ENCODE assay signal across 8 mouse cellular contexts in the genomic region with DNA sequence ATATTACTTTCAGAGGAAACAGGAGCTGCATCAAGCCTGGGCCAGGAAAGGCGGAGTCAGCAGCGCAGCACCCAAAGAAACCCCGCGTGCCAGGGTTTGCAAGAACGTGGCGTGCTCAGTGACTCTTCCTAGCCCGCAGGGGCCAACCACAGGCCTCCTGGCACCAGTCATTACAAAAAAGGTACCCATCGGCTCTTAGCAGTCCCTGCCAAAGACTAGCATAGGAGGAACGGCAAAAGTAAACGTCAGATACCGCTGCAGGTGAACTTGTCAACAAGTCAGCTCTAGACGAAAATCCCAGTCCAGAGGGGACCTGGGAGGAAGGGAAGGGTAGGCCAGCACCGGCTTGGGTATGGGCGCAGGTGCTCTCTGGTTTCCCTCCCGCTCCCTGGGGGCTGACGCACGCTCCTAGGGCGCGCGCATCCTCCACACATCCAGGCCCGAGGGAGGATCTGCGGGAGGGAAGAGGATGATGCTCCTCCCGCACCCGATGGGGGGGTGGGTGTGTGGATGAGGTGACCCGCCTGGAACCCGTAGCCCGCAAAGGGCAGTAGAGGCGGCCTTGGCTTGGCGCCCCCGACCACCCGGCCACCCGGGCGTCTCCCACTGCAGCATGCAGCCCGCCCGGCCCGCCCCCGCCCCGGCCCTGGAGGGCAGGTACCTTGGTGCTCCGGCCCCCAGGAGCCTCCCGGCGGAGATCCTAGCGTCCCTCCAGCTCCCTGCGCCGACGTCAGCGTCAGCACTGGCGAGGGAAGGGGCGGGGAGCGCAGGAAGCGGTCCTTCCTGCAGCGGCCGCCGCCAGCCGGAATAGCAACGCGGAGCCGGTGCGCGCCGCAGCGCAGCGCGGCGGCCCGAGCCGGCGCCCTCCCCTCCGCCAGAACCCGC. TPM values are rescaled to one million over a fixed set of nuclear protein-coding genes. Genes with fewer than 3 reads are reported as not detected.
DNase-seq lines count a peak whose midpoint lies in the region; ATAC-seq lines count a peak whose summit lies in the region.

No protein-coding gene starts in this region.

- peaks cover 8% of the 10 kb centered on the region; the same call in 1 of the 2 replicates for H3K4me1 ChIP-seq in embryonic facial prominence, embryonic 15.5 days
- H3K4me1 ChIP-seq in heart, embryonic 13.5 days, result peaks cover 7% of the 10 kb centered on the region
- peaks cover 6% of the 10 kb centered on the region; the same call in 1 of the 2 replicates for H3K4me1 ChIP-seq in kidney, embryonic 16.5 days (ENCODE audit: insufficient read depth, low read length)
- H3K4me1 ChIP-seq in limb, embryonic 15.5 days, result peaks cover 12% of the 10 kb centered on the region
- peaks cover 10% of the 10 kb centered on the region; the same call in 1 of the 2 replicates for H3K4me1 ChIP-seq in midbrain, embryonic 15.5 days

- H3K9ac ChIP-seq in embryonic facial prominence, embryonic 15.5 days, result peak overlapping the region; percentile 39
- peak overlapping the region; percentile 88 for H3K9ac ChIP-seq in heart, embryonic 13.5 days
- H3K9ac ChIP-seq in kidney, embryonic 16.5 days (replicated peaks; ENCODE audit: low read length), result peak overlapping the region; percentile 78
- H3K9ac ChIP-seq in limb, embryonic 15.5 days, result peak overlapping the region; percentile 52
- H3K9ac ChIP-seq in midbrain, embryonic 15.5 days, result peak overlapping the region; percentile 86

- H3K27me3 ChIP-seq in embryonic facial prominence, embryonic 15.5 days, result peaks cover 9% of the 10 kb centered on the region
- no peaks in the 10 kb centered on the region for H3K27me3 ChIP-seq in heart, embryonic 13.5 days (replicated peaks)
- H3K27me3 ChIP-seq in kidney, embryonic 16.5 days (ENCODE audit: insufficient read depth, low read length), result peaks cover 8% of the 10 kb centered on the region
- peaks cover 14% of the 10 kb centered on the region for H3K27me3 ChIP-seq in limb, embryonic 15.5 days
- H3K27me3 ChIP-seq in midbrain, embryonic 15.5 days (replicated peaks), result 0 out of 2 replicates have a peak, but pooled peaks cover 2% of the 10 kb centered on the region

- H3K4me2 ChIP-seq in embryonic facial prominence, embryonic 15.5 days (replicated peaks), result peak overlapping the region; percentile 97
- peak overlapping the region; percentile 85 for H3K4me2 ChIP-seq in heart, embryonic 13.5 days
- peak overlapping the region; percentile 97 for H3K4me2 ChIP-seq in kidney, embryonic 16.5 days (replicated peaks; ENCODE audit: low read depth, low read length)
- H3K4me2 ChIP-seq in limb, embryonic 15.5 days, result peak overlapping the region; percentile 95
- peak overlapping the region; percentile 80 for H3K4me2 ChIP-seq in midbrain, embryonic 15.5 days

- no peaks in the 10 kb centered on the region for H3K36me3 ChIP-seq in embryonic facial prominence, embryonic 15.5 days
- H3K36me3 ChIP-seq in heart, embryonic 13.5 days, result no peaks in the 10 kb centered on the region
- no peaks in the 10 kb centered on the region for H3K36me3 ChIP-seq in kidney, embryonic 16.5 days (ENCODE audit: insufficient read depth, low read length)
- no peaks in the 10 kb centered on the region for H3K36me3 ChIP-seq in limb, embryonic 15.5 days
- no peaks in the 10 kb centered on the region for H3K36me3 ChIP-seq in midbrain, embryonic 15.5 days (replicated peaks)

- peak; percentile 88 for ATAC-seq in embryonic facial prominence, embryonic 15.5 days (ENCODE audit: insufficient number of reproducible peaks, low FRiP score, low TSS enrichment, low read depth)
- ATAC-seq in heart, embryonic 13.5 days (ENCODE audit: extremely low read depth, insufficient number of reproducible peaks, low FRiP score, low TSS enrichment), result peak; percentile 68
- ATAC-seq in kidney, embryonic 16.5 days (ENCODE audit: low FRiP score, low TSS enrichment), result peak; percentile 95
- ATAC-seq in limb, embryonic 15.5 days (ENCODE audit: insufficient number of reproducible peaks, low FRiP score, low TSS enrichment, low read depth), result peak; percentile 66
- ATAC-seq in midbrain, embryonic 15.5 days (replicated peaks), result peak; percentile 97

- under 1% methylated on average over 61 of the region's 69 CpGs for WGBS in embryonic facial prominence, embryonic 15.5 days
- WGBS in heart, embryonic 13.5 days, result under 1% methylated on average over 67 of the region's 69 CpGs
- WGBS in kidney, embryonic 16.5 days, result under 1% methylated on average over 63 of the region's 69 CpGs
- under 1% methylated on average over 67 of the region's 69 CpGs for WGBS in limb, embryonic 15.5 days
- 1% methylated on average over 60 of the region's 69 CpGs for WGBS in midbrain, embryonic 15.5 days

- H3K9me3 ChIP-seq in embryonic facial prominence, embryonic 15.5 days (replicated peaks), result no peaks in the 10 kb centered on the region
- H3K9me3 ChIP-seq in heart, embryonic 13.5 days, result no peaks in the 10 kb centered on the region
- H3K9me3 ChIP-seq in kidney, embryonic 16.5 days (ENCODE audit: low read length), result no peaks in the 10 kb centered on the region
- H3K9me3 ChIP-seq in limb, embryonic 15.5 days, result no peaks in the 10 kb centered on the region
- H3K9me3 ChIP-seq in midbrain, embryonic 15.5 days, result no peaks in the 10 kb centered on the region

- DNase-seq in CD4-positive helper T cell, adult 2 months (ENCODE audit: low read depth, low spot score), result peak; percentile 10
- peak; percentile 26 to 29 for DNase-seq in adrenal gland, postnatal 4 days (ENCODE audit: low spot score in 2 of 2)
- peak; percentile 63 for DNase-seq in telencephalon, adult 2 months (ENCODE audit: low read depth, low spot score)

- no peak overlapping the region; the same call in 1 of the 2 replicates for H3K27ac ChIP-seq in embryonic facial prominence, embryonic 15.5 days (replicated peaks)
- peak overlapping the region; percentile 45 for H3K27ac ChIP-seq in heart, embryonic 13.5 days (replicated peaks)
- peak overlapping the region; percentile 45 for H3K27ac ChIP-seq in kidney, embryonic 16.5 days (ENCODE audit: low read length)
- H3K27ac ChIP-seq in limb, embryonic 15.5 days, result no peak overlapping the region
- peak overlapping the region; percentile 82 for H3K27ac ChIP-seq in midbrain, embryonic 15.5 days

- peak overlapping the region; percentile 64 for H3K4me3 ChIP-seq in embryonic facial prominence, embryonic 15.5 days (replicated peaks)
- H3K4me3 ChIP-seq in heart, embryonic 13.5 days, result peak overlapping the region; percentile 82
- peak overlapping the region; percentile 81 for H3K4me3 ChIP-seq in kidney, embryonic 16.5 days (ENCODE audit: low read length)
- H3K4me3 ChIP-seq in limb, embryonic 15.5 days, result peak overlapping the region; percentile 67
- H3K4me3 ChIP-seq in midbrain, embryonic 15.5 days, result peak overlapping the region; percentile 81

RNA-seq across cellular contexts. Expression of a gene that starts 0.6 kb away (rescaled TPM):
- total RNA-seq in adrenal gland, postnatal 4 days (2021), result 10 to 100 TPM; 28.6 to 34.4 TPM
- 14.3 and 15.1 TPM in 2 replicates for polyA plus RNA-seq in embryonic facial prominence, embryonic 15.5 days (2015; fragmentation: Nextera tagmentation; extraction: Ambion mirVana)
- polyA plus RNA-seq in heart, embryonic 13.5 days (2015; fragmentation: Nextera tagmentation; extraction: Ambion mirVana), result 24.3 and 28.1 TPM in 2 replicates
- 30.4 and 31.8 TPM in 2 replicates for polyA plus RNA-seq in kidney, embryonic 16.5 days (2015; fragmentation: Nextera tagmentation; extraction: Ambion mirVana)
- polyA plus RNA-seq in limb, embryonic 15.5 days (2015; fragmentation: Nextera tagmentation; extraction: Ambion mirVana), result 13.6 and 15.6 TPM in 2 replicates
- polyA plus RNA-seq in midbrain, embryonic 15.5 days (2015; fragmentation: Nextera tagmentation; extraction: Ambion mirVana), result 67.0 and 68.0 TPM in 2 replicates

Comparison
In these comparisons a context has a peak if more than half of its experiments do, and no peak if none do; other contexts are left out.
1. DNase-seq: peak in every context shown above with its lines; median percentile 63 in telencephalon, adult 2 months; 28 in adrenal gland, postnatal 4 days; 10 in CD4-positive helper T cell, adult 2 months.
2. H3K27ac ChIP-seq: peak in heart, embryonic 13.5 days (single experiment), kidney, embryonic 16.5 days (single experiment) and midbrain, embryonic 15.5 days (single experiment); none in embryonic facial prominence, embryonic 15.5 days (single experiment) and limb, embryonic 15.5 days (single experiment).
3. Peak in every context shown above with its lines, with median percentiles within 50 percentile points of each other: ATAC-seq, H3K4me2 ChIP-seq, H3K4me3 ChIP-seq and H3K9ac ChIP-seq.